Mouse (Mus musculus) neural tube, embryonic 12.5 days (tissue): Measurements from ENCODE around the gene Rbpj. TPM values are rescaled to one million over a fixed set of nuclear protein-coding genes. Genes with fewer than 3 reads are reported as not detected.

Source experiments
- ATAC-seq: fragments of 200-750 bp; cut with Nextera tagmentation; 2 replicates; pipeline ENCODE4 v1.8.0; 2017; ENCODE audit warnings: low read depth, mild to moderate bottlenecking, moderate TSS enrichment, moderate library complexity; ENCODE audit not compliant: low FRiP score
- H3K27ac ChIP-seq: fragments of 300-500 bp; sonication (generic); 2 replicates; pipeline ENCODE4 v1.5.1; 2016
- H3K27me3 ChIP-seq: fragments of 300-500 bp; sonication (generic); replicated peaks from 2 replicates; pipeline ENCODE4 v1.6.1; 2016; ENCODE audit warnings: mild to moderate bottlenecking
- H3K36me3 ChIP-seq: fragments of 300-500 bp; sonication (generic); 2 replicates; pipeline ENCODE4 v1.6.1; 2016; ENCODE audit warnings: mild to moderate bottlenecking
- H3K4me1 ChIP-seq: fragments of 300-500 bp; sonication (generic); 2 replicates; pipeline ENCODE4 v1.6.1; 2016
- H3K4me2 ChIP-seq: fragments of 300-500 bp; sonication (generic); replicated peaks from 2 replicates; pipeline ENCODE4 v1.6.1; 2016; ENCODE audit warnings: mild to moderate bottlenecking
- H3K4me3 ChIP-seq: fragments of 300-500 bp; sonication (generic); 2 replicates; pipeline ENCODE4 v1.5.1; 2016
- H3K9ac ChIP-seq: fragments of 300-500 bp; sonication (generic); 2 replicates; pipeline ENCODE4 v1.6.1; 2016; ENCODE audit warnings: mild to moderate bottlenecking
- H3K9me3 ChIP-seq: fragments of 300-500 bp; sonication (generic); 2 replicates; pipeline ENCODE4 v1.6.1; 2016; ENCODE audit warnings: mild to moderate bottlenecking
- WGBS: fragments of 180-500 bp; shearing (Covaris S2); methylation state at CpG from one replicate; pipeline ENCODE4 v1.1.7; 2016; 5-methylcytosine and 5-hydroxymethylcytosine counted together
- polyA plus RNA-seq: library from polyadenylated mRNA; unstranded; fragments of >200 nt; fragmentation: Nextera tagmentation; extraction: Ambion mirVana; gene quantifications from 2 replicates; pipeline ENCODE4 v1.2.1, GENCODE M21; 2016

Rbpj gene
- polyA plus RNA-seq, 1 experiment from 2014 or later = 62.8 TPM

GRCm38 (mm10) chr5:53452920-53453319 is 13.0 kb upstream of the Rbpj start:
- H3K4me2 ChIP-seq = no peak overlapping the region
- H3K9ac ChIP-seq = no peak overlapping the region
- H3K4me1 ChIP-seq = no peaks in the 10 kb centered on the region
- WGBS = 54% methylated on average over 3 of the region's 3 CpGs
- H3K27me3 ChIP-seq = no peaks in the 10 kb centered on the region
- H3K27ac ChIP-seq = no peak overlapping the region
- H3K4me3 ChIP-seq = no peak overlapping the region
- ATAC-seq = no peak
- H3K36me3 ChIP-seq = no peaks in the 10 kb centered on the region
- no peaks in the 10 kb centered on the region for H3K9me3 ChIP-seq

GRCm38 (mm10) chr5:53454706-53455105 is 11.2 kb upstream of the Rbpj start:
- no peaks in the 10 kb centered on the region for H3K9me3 ChIP-seq
- 86% methylated on average over 9 of the region's 9 CpGs for WGBS
- H3K4me2 ChIP-seq = no peak overlapping the region
- no peak for ATAC-seq
- H3K27ac ChIP-seq = no peak overlapping the region
- H3K9ac ChIP-seq = no peak overlapping the region
- no peaks in the 10 kb centered on the region for H3K4me1 ChIP-seq
- no peaks in the 10 kb centered on the region for H3K27me3 ChIP-seq
- no peaks in the 10 kb centered on the region for H3K36me3 ChIP-seq
- no peak overlapping the region for H3K4me3 ChIP-seq

GRCm38 (mm10) chr5:53455459-53455858 is 10.5 kb upstream of the Rbpj start:
- Histone ChIP-seq H3K27me3 (no peaks in the 10 kb centered on the region), H3K9ac (no peak overlapping the region), H3K27ac (no peak overlapping the region), H3K4me2 (no peak overlapping the region), H3K4me3 (no peak overlapping the region), H3K36me3 (no peaks in the 10 kb centered on the region), H3K9me3 (no peaks in the 10 kb centered on the region), H3K4me1 (no peaks in the 10 kb centered on the region)
- no peak for ATAC-seq
- WGBS = 95% methylated on average over 5 of the region's 5 CpGs

- Histone ChIP-seq H3K27me3 (no peaks in the 10 kb centered on the region), H3K27ac (no peak overlapping the region), H3K9ac (no peak overlapping the region), H3K4me3 (no peak overlapping the region), H3K4me1 (no peaks in the 10 kb centered on the region), H3K4me2 (no peak overlapping the region), H3K36me3 (no peaks in the 10 kb centered on the region), H3K9me3 (no peaks in the 10 kb centered on the region)
- 77% methylated on average over 5 of the region's 5 CpGs for WGBS
- no peak for ATAC-seq
Observed at GRCm38 (mm10) chr5:53460196-53460595, 5.8 kb upstream of the Rbpj start.

GRCm38 (mm10) chr5:53463098-53464018 is 2.6 kb upstream of the Rbpj start:
- no peaks in the 10 kb centered on the region for H3K36me3 ChIP-seq
- H3K4me3 ChIP-seq = no peak overlapping the region
- ATAC-seq = no peak
- H3K27me3 ChIP-seq = no peaks in the 10 kb centered on the region
- WGBS = 85% methylated on average over 11 of the region's 11 CpGs
- no peaks in the 10 kb centered on the region for H3K4me1 ChIP-seq
- no peak overlapping the region for H3K4me2 ChIP-seq
- H3K27ac ChIP-seq = no peak overlapping the region
- H3K9ac ChIP-seq = no peak overlapping the region
- no peaks in the 10 kb centered on the region for H3K9me3 ChIP-seq

GRCm38 (mm10) chr5:53466422-53467333 is 726 bp downstream of the Rbpj start:
- Histone ChIP-seq H3K36me3 (no peaks in the 10 kb centered on the region), H3K4me1 (peaks cover 5% of the 10 kb centered on the region; the same call in 1 of the 2 replicates), H3K4me3 (no peak overlapping the region), H3K27me3 (no peaks in the 10 kb centered on the region), H3K9me3 (no peaks in the 10 kb centered on the region), H3K27ac (no peak overlapping the region), H3K4me2 (no peak overlapping the region), H3K9ac (no peak overlapping the region)
- ATAC-seq = no peak
- 81% methylated on average over 16 of the region's 16 CpGs for WGBS

GRCm38 (mm10) chr5:53467602-53468001 is 1.6 kb downstream of the Rbpj start:
- H3K27ac ChIP-seq = no peak overlapping the region
- H3K4me3 ChIP-seq = no peak overlapping the region
- H3K27me3 ChIP-seq = no peaks in the 10 kb centered on the region
- no peak overlapping the region for H3K9ac ChIP-seq
- H3K4me2 ChIP-seq = no peak overlapping the region
- H3K9me3 ChIP-seq = no peaks in the 10 kb centered on the region
- 73% methylated on average over 9 of the region's 9 CpGs for WGBS
- H3K4me1 ChIP-seq = peaks cover 5% of the 10 kb centered on the region; the same call in 1 of the 2 replicates
- H3K36me3 ChIP-seq = no peaks in the 10 kb centered on the region
- ATAC-seq = no peak

GRCm38 (mm10) chr5:53468366-53468765 is 2.4 kb downstream of the Rbpj start:
- Histone ChIP-seq H3K9me3 (no peaks in the 10 kb centered on the region), H3K27ac (no peak overlapping the region), H3K4me2 (no peak overlapping the region), H3K36me3 (no peaks in the 10 kb centered on the region), H3K27me3 (no peaks in the 10 kb centered on the region), H3K9ac (no peak overlapping the region), H3K4me3 (no peak overlapping the region), H3K4me1 (peaks cover 5% of the 10 kb centered on the region; the same call in 1 of the 2 replicates)
- 63% methylated on average over 8 of the region's 8 CpGs for WGBS
- ATAC-seq = no peak

GRCm38 (mm10) chr5:53469098-53469776 is 3.3 kb downstream of the Rbpj start:
- Histone ChIP-seq H3K9ac (no peak overlapping the region), H3K4me3 (no peak overlapping the region), H3K4me2 (no peak overlapping the region), H3K36me3 (no peaks in the 10 kb centered on the region), H3K4me1 (peaks cover 5% of the 10 kb centered on the region; the same call in 1 of the 2 replicates), H3K27me3 (no peaks in the 10 kb centered on the region), H3K27ac (no peak overlapping the region), H3K9me3 (no peaks in the 10 kb centered on the region)
- no peak for ATAC-seq
- WGBS = 81% methylated on average over 6 of the region's 6 CpGs

GRCm38 (mm10) chr5:53469777-53470131 is 3.8 kb downstream of the Rbpj start:
- Histone ChIP-seq H3K36me3 (no peaks in the 10 kb centered on the region), H3K27ac (no peak overlapping the region), H3K4me2 (no peak overlapping the region), H3K27me3 (no peaks in the 10 kb centered on the region), H3K9ac (no peak overlapping the region), H3K4me1 (peaks cover 5% of the 10 kb centered on the region; the same call in 1 of the 2 replicates), H3K4me3 (no peak overlapping the region), H3K9me3 (no peaks in the 10 kb centered on the region)
- 67% methylated on average over 9 of the region's 9 CpGs for WGBS
- no peak for ATAC-seq

- ATAC-seq = peak; percentile 70
- 47% methylated on average over 16 of the region's 16 CpGs for WGBS
Observed at GRCm38 (mm10) chr5:53470141-53471079, 4.5 kb downstream of the Rbpj start.

More at GRCm38 (mm10) chr5:53470141-53471079, 4.5 kb downstream of the Rbpj start:
- Histone ChIP-seq H3K9me3 (no peaks in the 10 kb centered on the region), H3K4me3 (no peak overlapping the region), H3K27ac (no peak overlapping the region), H3K27me3 (no peaks in the 10 kb centered on the region), H3K4me2 (no peak overlapping the region), H3K9ac (no peak overlapping the region), H3K36me3 (no peaks in the 10 kb centered on the region), H3K4me1 (peaks cover 5% of the 10 kb centered on the region; the same call in 1 of the 2 replicates)
